Mouse (Mus musculus): Measurements from ENCODE around the gene Prkd3.

Gene Prkd3

GRCm38 (mm10) chr17:79020208-79020983, at the start of gene Prkd3:
TSS of gene Prkd3 (minus strand) at chr17:79020816.
- in situ Hi-C loops (cut with MseI, MboI), result no loop called here

GRCm38 (mm10) chr17:79069766-79070480, 49.3 kb upstream of the Prkd3 start:
- in situ Hi-C loops (cut with MseI, MboI), result no loop called here

- in situ Hi-C loops (cut with MseI, MboI), result no loop called here
Measured at GRCm38 (mm10) chr17:79069019-79069418, 48.4 kb upstream of the Prkd3 start.

GRCm38 (mm10) chr17:79068581-79068980, 48.0 kb upstream of the Prkd3 start:
- in situ Hi-C loops (cut with MseI, MboI), result no loop called here

GRCm38 (mm10) chr17:79064250-79064649, 43.6 kb upstream of the Prkd3 start:
- in situ Hi-C loops (cut with MseI, MboI), result no loop called here

- in situ Hi-C loops (cut with MseI, MboI), result no loop called here
Measured at GRCm38 (mm10) chr17:79060221-79060620, 39.6 kb upstream of the Prkd3 start.

GRCm38 (mm10) chr17:79058271-79058670, 37.7 kb upstream of the Prkd3 start:
- in situ Hi-C loops (cut with MseI, MboI), result no loop called here

GRCm38 (mm10) chr17:79052088-79052812, 31.6 kb upstream of the Prkd3 start:
- in situ Hi-C loops (cut with MseI, MboI), result no loop called here

- in situ Hi-C loops (cut with MseI, MboI), result no loop called here
Measured at GRCm38 (mm10) chr17:79051606-79052005, 31.0 kb upstream of the Prkd3 start, which contains the start of gene Qpct. TSS of gene Qpct (plus strand) at chr17:79051906.

- in situ Hi-C loops (cut with MseI, MboI), result no loop called here
Measured at GRCm38 (mm10) chr17:79043705-79044104, 23.1 kb upstream of the Prkd3 start.

- in situ Hi-C loops (cut with MseI, MboI), result no loop called here
Measured at GRCm38 (mm10) chr17:79039660-79040059, 19.0 kb upstream of the Prkd3 start.

- in situ Hi-C loops (cut with MseI, MboI), result no loop called here
Measured at GRCm38 (mm10) chr17:79032782-79033181, 12.2 kb upstream of the Prkd3 start.

- in situ Hi-C loops (cut with MseI, MboI), result no loop called here
Measured at GRCm38 (mm10) chr17:79031569-79031968, 11.0 kb upstream of the Prkd3 start.

- in situ Hi-C loops (cut with MseI, MboI), result no loop called here
Measured at GRCm38 (mm10) chr17:79029226-79029625, 8.6 kb upstream of the Prkd3 start.

- in situ Hi-C loops (cut with MseI, MboI), result no loop called here
Measured at GRCm38 (mm10) chr17:79024544-79024943, 3.9 kb upstream of the Prkd3 start.

GRCm38 (mm10) chr17:79022746-79023145, 2.1 kb upstream of the Prkd3 start:
- in situ Hi-C loops (cut with MseI, MboI), result no loop called here

- in situ Hi-C loops (cut with MseI, MboI), result no loop called here
Measured at GRCm38 (mm10) chr17:79020984-79021335, 344 bp upstream of the Prkd3 start.

- in situ Hi-C loops (cut with MseI, MboI), result no loop called here
Measured at GRCm38 (mm10) chr17:79019726-79020207, 849 bp downstream of the Prkd3 start.

- in situ Hi-C loops (cut with MseI, MboI), result no loop called here
Measured at GRCm38 (mm10) chr17:79018422-79018821, 2.2 kb downstream of the Prkd3 start.

GRCm38 (mm10) chr17:79015831-79016230, 4.8 kb downstream of the Prkd3 start:
- in situ Hi-C loops (cut with MseI, MboI), result no loop called here

- in situ Hi-C loops (cut with MseI, MboI), result no loop called here
Measured at GRCm38 (mm10) chr17:79014911-79015685, 5.5 kb downstream of the Prkd3 start.
